Mouse (Mus musculus): ENCODE data around the gene Zbtb20. TPM values are rescaled to one million over a fixed set of nuclear protein-coding genes. Genes with fewer than 3 reads are reported as not detected.

The Zbtb20 gene
- polyA plus RNA-seq, 1 experiment from 2014 or later = 44.6 TPM

GRCm38 (mm10) chr16:43376782-43377181 is 501.1 kb downstream of the Zbtb20 start:
- no peak overlapping the region for H3K27ac ChIP-seq (ENCODE audit: low read length)
- WGBS = 78% methylated on average over 6 of the region's 6 CpGs
- no peak overlapping the region for H3K4me3 ChIP-seq (ENCODE audit: low read length)
- H3K4me1 ChIP-seq (ENCODE audit: insufficient read depth, low read length) = no peaks in the 10 kb centered on the region
- H3K27me3 ChIP-seq (ENCODE audit: insufficient read depth, low read length) = no peaks in the 10 kb centered on the region
- no peaks in the 10 kb centered on the region for H3K9me3 ChIP-seq (ENCODE audit: low read length)
- no peaks in the 10 kb centered on the region for H3K36me3 ChIP-seq (ENCODE audit: insufficient read depth, low read length)
- H3K4me2 ChIP-seq (replicated peaks; ENCODE audit: low read depth, low read length) = no peak overlapping the region
- H3K9ac ChIP-seq (replicated peaks; ENCODE audit: low read length) = no peak overlapping the region
- ATAC-seq (ENCODE audit: low FRiP score, low TSS enrichment) = no peak

GRCm38 (mm10) chr16:43379351-43380325 is 504.0 kb downstream of the Zbtb20 start:
- no peak for ATAC-seq (ENCODE audit: low FRiP score, low TSS enrichment)
- Histone ChIP-seq H3K9ac (replicated peaks; ENCODE audit: low read length) (no peak overlapping the region), H3K4me2 (replicated peaks; ENCODE audit: low read depth, low read length) (no peak overlapping the region), H3K36me3 (ENCODE audit: insufficient read depth, low read length) (no peaks in the 10 kb centered on the region), H3K4me1 (ENCODE audit: insufficient read depth, low read length) (no peaks in the 10 kb centered on the region), H3K9me3 (ENCODE audit: low read length) (no peaks in the 10 kb centered on the region), H3K27ac (ENCODE audit: low read length) (no peak overlapping the region), H3K27me3 (ENCODE audit: insufficient read depth, low read length) (no peaks in the 10 kb centered on the region), H3K4me3 (ENCODE audit: low read length) (no peak overlapping the region)
- 91% methylated on average over 7 of the region's 7 CpGs for WGBS

GRCm38 (mm10) chr16:43381183-43381582 is 505.5 kb downstream of the Zbtb20 start:
- ATAC-seq (ENCODE audit: low FRiP score, low TSS enrichment) = no peak

GRCm38 (mm10) chr16:43383149-43383740 is 507.6 kb downstream of the Zbtb20 start:
- Histone ChIP-seq H3K27ac (ENCODE audit: low read length) (no peak overlapping the region), H3K9me3 (ENCODE audit: low read length) (no peaks in the 10 kb centered on the region), H3K36me3 (ENCODE audit: insufficient read depth, low read length) (no peaks in the 10 kb centered on the region), H3K27me3 (ENCODE audit: insufficient read depth, low read length) (no peaks in the 10 kb centered on the region), H3K4me3 (ENCODE audit: low read length) (no peak overlapping the region), H3K4me2 (replicated peaks; ENCODE audit: low read depth, low read length) (no peak overlapping the region), H3K4me1 (ENCODE audit: insufficient read depth, low read length) (no peaks in the 10 kb centered on the region), H3K9ac (replicated peaks; ENCODE audit: low read length) (no peak overlapping the region)
- WGBS = 74% methylated on average over 7 of the region's 7 CpGs
- no peak for ATAC-seq (ENCODE audit: low FRiP score, low TSS enrichment)

More at GRCm38 (mm10) chr16:43381183-43381582, 505.5 kb downstream of the Zbtb20 start:
- WGBS = 72% methylated on average over 2 of the region's 2 CpGs
- H3K4me2 ChIP-seq (replicated peaks; ENCODE audit: low read depth, low read length) = no peak overlapping the region
- no peaks in the 10 kb centered on the region for H3K36me3 ChIP-seq (ENCODE audit: insufficient read depth, low read length)
- no peak overlapping the region for H3K4me3 ChIP-seq (ENCODE audit: low read length)
- no peaks in the 10 kb centered on the region for H3K4me1 ChIP-seq (ENCODE audit: insufficient read depth, low read length)
- no peaks in the 10 kb centered on the region for H3K9me3 ChIP-seq (ENCODE audit: low read length)
- H3K9ac ChIP-seq (replicated peaks; ENCODE audit: low read length) = no peak overlapping the region
- no peak overlapping the region for H3K27ac ChIP-seq (ENCODE audit: low read length)
- no peaks in the 10 kb centered on the region for H3K27me3 ChIP-seq (ENCODE audit: insufficient read depth, low read length)

GRCm38 (mm10) chr16:43384953-43385619 is 509.4 kb downstream of the Zbtb20 start:
- Histone ChIP-seq H3K27me3 (ENCODE audit: insufficient read depth, low read length) (no peaks in the 10 kb centered on the region), H3K9me3 (ENCODE audit: low read length) (no peaks in the 10 kb centered on the region)
- 84% methylated on average over 4 of the region's 4 CpGs for WGBS

GRCm38 (mm10) chr16:43385620-43386210 is 510.0 kb downstream of the Zbtb20 start:
- 75% methylated on average over 5 of the region's 5 CpGs for WGBS
- Histone ChIP-seq H3K9ac (replicated peaks; ENCODE audit: low read length) (no peak overlapping the region), H3K4me2 (replicated peaks; ENCODE audit: low read depth, low read length) (no peak overlapping the region), H3K9me3 (ENCODE audit: low read length) (no peaks in the 10 kb centered on the region), H3K4me3 (ENCODE audit: low read length) (no peak overlapping the region), H3K4me1 (ENCODE audit: insufficient read depth, low read length) (no peaks in the 10 kb centered on the region), H3K27ac (ENCODE audit: low read length) (no peak overlapping the region), H3K27me3 (ENCODE audit: insufficient read depth, low read length) (no peaks in the 10 kb centered on the region), H3K36me3 (ENCODE audit: insufficient read depth, low read length) (no peaks in the 10 kb centered on the region)
- no peak for ATAC-seq (ENCODE audit: low FRiP score, low TSS enrichment)

More at GRCm38 (mm10) chr16:43384953-43385619, 509.4 kb downstream of the Zbtb20 start:
- Histone ChIP-seq H3K4me1 (ENCODE audit: insufficient read depth, low read length) (no peaks in the 10 kb centered on the region), H3K36me3 (ENCODE audit: insufficient read depth, low read length) (no peaks in the 10 kb centered on the region), H3K4me2 (replicated peaks; ENCODE audit: low read depth, low read length) (no peak overlapping the region), H3K9ac (replicated peaks; ENCODE audit: low read length) (no peak overlapping the region), H3K4me3 (ENCODE audit: low read length) (no peak overlapping the region), H3K27ac (ENCODE audit: low read length) (no peak overlapping the region)
- no peak for ATAC-seq (ENCODE audit: low FRiP score, low TSS enrichment)

GRCm38 (mm10) chr16:43386426-43386825 is 510.7 kb downstream of the Zbtb20 start:
- 92% methylated on average over 5 of the region's 5 CpGs for WGBS
- H3K27ac ChIP-seq (ENCODE audit: low read length) = no peak overlapping the region

GRCm38 (mm10) chr16:43388389-43388788 is 512.7 kb downstream of the Zbtb20 start:
- H3K4me2 ChIP-seq (replicated peaks; ENCODE audit: low read depth, low read length) = no peak overlapping the region
- no peak overlapping the region for H3K27ac ChIP-seq (ENCODE audit: low read length)

More at GRCm38 (mm10) chr16:43386426-43386825, 510.7 kb downstream of the Zbtb20 start:
- H3K9me3 ChIP-seq (ENCODE audit: low read length) = no peaks in the 10 kb centered on the region
- H3K4me1 ChIP-seq (ENCODE audit: insufficient read depth, low read length) = no peaks in the 10 kb centered on the region
- H3K9ac ChIP-seq (replicated peaks; ENCODE audit: low read length) = no peak overlapping the region
- no peaks in the 10 kb centered on the region for H3K27me3 ChIP-seq (ENCODE audit: insufficient read depth, low read length)
- H3K4me3 ChIP-seq (ENCODE audit: low read length) = no peak overlapping the region
- ATAC-seq (ENCODE audit: low FRiP score, low TSS enrichment) = no peak
- H3K4me2 ChIP-seq (replicated peaks; ENCODE audit: low read depth, low read length) = no peak overlapping the region
- H3K36me3 ChIP-seq (ENCODE audit: insufficient read depth, low read length) = no peaks in the 10 kb centered on the region

GRCm38 (mm10) chr16:43390387-43390786 is 514.7 kb downstream of the Zbtb20 start:
- Histone ChIP-seq H3K4me3 (ENCODE audit: low read length) (no peak overlapping the region), H3K4me2 (replicated peaks; ENCODE audit: low read depth, low read length) (no peak overlapping the region), H3K9ac (replicated peaks; ENCODE audit: low read length) (no peak overlapping the region), H3K36me3 (ENCODE audit: insufficient read depth, low read length) (no peaks in the 10 kb centered on the region), H3K27ac (ENCODE audit: low read length) (no peak overlapping the region), H3K4me1 (ENCODE audit: insufficient read depth, low read length) (0 out of 2 replicates have a peak, but pooled peaks cover 3% of the 10 kb centered on the region), H3K27me3 (ENCODE audit: insufficient read depth, low read length) (no peaks in the 10 kb centered on the region), H3K9me3 (ENCODE audit: low read length) (no peaks in the 10 kb centered on the region)
- 90% methylated on average over 4 of the region's 4 CpGs for WGBS
- ATAC-seq (ENCODE audit: low FRiP score, low TSS enrichment) = no peak

More at GRCm38 (mm10) chr16:43388389-43388788, 512.7 kb downstream of the Zbtb20 start:
- Histone ChIP-seq H3K4me3 (ENCODE audit: low read length) (no peak overlapping the region), H3K36me3 (ENCODE audit: insufficient read depth, low read length) (no peaks in the 10 kb centered on the region), H3K4me1 (ENCODE audit: insufficient read depth, low read length) (no peaks in the 10 kb centered on the region), H3K27me3 (ENCODE audit: insufficient read depth, low read length) (no peaks in the 10 kb centered on the region), H3K9ac (replicated peaks; ENCODE audit: low read length) (no peak overlapping the region), H3K9me3 (ENCODE audit: low read length) (no peaks in the 10 kb centered on the region)
- ATAC-seq (ENCODE audit: low FRiP score, low TSS enrichment) = no peak
- 84% methylated on average over 5 of the region's 5 CpGs for WGBS
